Mouse (Mus musculus) ES-E14 (cell line): Measurements from ENCODE around the gene Foxp4.

Experiments used
- CHD2 ChIP-seq: IDR thresholded peaks from 2 replicates; pipeline ENCODE4 v1.6.1; 2014; ENCODE audit warnings: mild to moderate bottlenecking, low read depth, low read length, inconsistent platforms
- HCFC1 ChIP-seq: IDR thresholded peaks from 2 replicates; pipeline ENCODE4 v1.6.1; 2012; ENCODE audit warnings: low read length, inconsistent platforms, borderline replicate concordance; ENCODE audit not compliant: insufficient read depth
- MAFK ChIP-seq: IDR thresholded peaks from 2 replicates; pipeline ENCODE4 v1.6.1; 2014; ENCODE audit warnings: mild to moderate bottlenecking, low read depth, low read length, inconsistent platforms; ENCODE audit not compliant: insufficient read depth
- ZC3H11A ChIP-seq: IDR thresholded peaks from 2 replicates; pipeline ENCODE4 v1.6.1; 2012; ENCODE audit warnings: low read depth, mild to moderate bottlenecking, inconsistent platforms, low read length, borderline replicate concordance
- ZNF384 ChIP-seq: IDR thresholded peaks from 2 replicates; pipeline ENCODE4 v1.6.1; 2012; ENCODE audit warnings: low read depth, low read length, inconsistent platforms

DNA sequence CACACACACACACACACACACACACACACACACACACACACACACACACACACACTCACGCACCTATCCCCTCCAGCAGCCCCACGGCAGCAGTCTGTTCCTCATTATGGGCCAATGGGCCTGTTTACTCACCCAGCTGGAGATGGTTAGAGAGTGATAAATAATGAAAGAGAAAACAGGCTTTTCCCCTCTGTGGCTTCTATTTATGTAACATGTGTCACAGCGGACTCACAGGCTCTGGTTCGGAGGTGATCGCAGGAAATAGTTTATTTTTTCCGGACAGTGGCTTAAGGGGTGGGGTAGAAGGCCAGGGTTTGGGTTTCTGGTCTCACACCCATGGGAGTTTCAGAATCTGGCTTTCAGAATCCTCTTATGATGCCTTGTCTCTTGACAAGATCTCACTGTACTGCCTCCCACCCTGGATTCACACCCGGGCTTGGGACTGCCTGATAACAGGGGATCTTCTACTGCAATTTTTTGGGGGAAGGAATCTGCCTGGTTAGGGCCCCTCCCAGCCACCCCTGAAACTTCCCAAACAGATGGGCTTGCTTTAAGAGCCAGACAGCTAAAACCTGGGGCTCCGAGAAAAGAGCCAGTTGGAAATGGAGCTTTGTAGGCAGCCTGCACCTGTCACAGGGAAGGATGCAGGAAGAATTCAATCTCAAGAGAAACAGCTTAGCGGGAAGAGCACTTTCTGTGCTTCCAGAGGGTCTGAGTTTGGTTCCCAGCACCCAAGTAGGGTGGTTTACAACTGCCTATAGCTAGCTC is 18.8 kb upstream of the Foxp4 start:
- TF ChIP-seq ZC3H11A: no peak
- TF ChIP-seq MAFK: no peak
- TF ChIP-seq HCFC1: no peak
- TF ChIP-seq CHD2: no peak
- no peak for TF ChIP-seq ZNF384
